Mouse (Mus musculus) small intestine, adult 2 months (tissue): ENCODE measurements around the gene Ablim1. TPM values are rescaled to one million over a fixed set of nuclear protein-coding genes. Genes with fewer than 3 reads are reported as not detected.

Experiments
- H3K27ac ChIP-seq: fragments of 200-500 bp; 2 replicates; pipeline ENCODE4 v1.5.1; 2012; ENCODE audit warnings: low read depth, low read length, control low read depth, inconsistent platforms; ENCODE audit not compliant: insufficient read depth
- H3K27me3 ChIP-seq: fragments of 200-500 bp; 2 replicates; pipeline ENCODE4 v1.6.1; 2012; ENCODE audit warnings: mild to moderate bottlenecking, moderate library complexity, low read length, inconsistent platforms; ENCODE audit not compliant: control insufficient read depth, insufficient read depth
- H3K36me3 ChIP-seq: fragments of 200-500 bp; 2 replicates; pipeline ENCODE4 v1.6.1; 2012; ENCODE audit warnings: mild to moderate bottlenecking, low read length, control low read depth, inconsistent platforms; ENCODE audit not compliant: control insufficient read depth, insufficient read depth
- H3K4me1 ChIP-seq: fragments of 200-500 bp; 2 replicates; pipeline ENCODE4 v1.6.1; 2012; ENCODE audit warnings: low read length, inconsistent platforms, mixed read lengths; ENCODE audit not compliant: control insufficient read depth, insufficient read depth, insufficient read length
- H3K4me3 ChIP-seq: fragments of 200-500 bp; 2 replicates; pipeline ENCODE4 v1.5.1; 2012; ENCODE audit warnings: low read depth, mild to moderate bottlenecking, control low read depth, inconsistent platforms, low read length, moderate library complexity
- CTCF ChIP-seq: fragments of 200-500 bp; IDR thresholded peaks from 2 replicates; pipeline ENCODE4 v1.5.1; 2012; ENCODE audit warnings: low read depth, mild to moderate bottlenecking, control low read depth, inconsistent platforms, low read length, moderate library complexity, mixed read lengths; ENCODE audit not compliant: insufficient replicate concordance, insufficient read length; ENCODE audit errors: extremely low read depth
- POLR2A ChIP-seq: fragments of 200-500 bp; IDR thresholded peaks from 2 replicates; pipeline ENCODE4 v1.6.1; 2012; ENCODE audit warnings: low read depth, mild to moderate bottlenecking, control low read depth, inconsistent platforms, low read length, moderate library complexity
- WGBS: fragments of 180-500 bp; shearing (Covaris S2); methylation state at CpG from one replicate; pipeline ENCODE4 v1.1.7; 2018; 5-methylcytosine and 5-hydroxymethylcytosine counted together
- polyA plus RNA-seq: library from polyadenylated mRNA; depleted of rRNA; stranded (reverse); fragments of >200 nt; gene quantifications from 2 replicates; pipeline ENCODE4 v1.2.3, GENCODE M21; 2012

Ablim1 gene
- polyA plus RNA-seq, 1 experiment, result 47.2 TPM

DNA sequence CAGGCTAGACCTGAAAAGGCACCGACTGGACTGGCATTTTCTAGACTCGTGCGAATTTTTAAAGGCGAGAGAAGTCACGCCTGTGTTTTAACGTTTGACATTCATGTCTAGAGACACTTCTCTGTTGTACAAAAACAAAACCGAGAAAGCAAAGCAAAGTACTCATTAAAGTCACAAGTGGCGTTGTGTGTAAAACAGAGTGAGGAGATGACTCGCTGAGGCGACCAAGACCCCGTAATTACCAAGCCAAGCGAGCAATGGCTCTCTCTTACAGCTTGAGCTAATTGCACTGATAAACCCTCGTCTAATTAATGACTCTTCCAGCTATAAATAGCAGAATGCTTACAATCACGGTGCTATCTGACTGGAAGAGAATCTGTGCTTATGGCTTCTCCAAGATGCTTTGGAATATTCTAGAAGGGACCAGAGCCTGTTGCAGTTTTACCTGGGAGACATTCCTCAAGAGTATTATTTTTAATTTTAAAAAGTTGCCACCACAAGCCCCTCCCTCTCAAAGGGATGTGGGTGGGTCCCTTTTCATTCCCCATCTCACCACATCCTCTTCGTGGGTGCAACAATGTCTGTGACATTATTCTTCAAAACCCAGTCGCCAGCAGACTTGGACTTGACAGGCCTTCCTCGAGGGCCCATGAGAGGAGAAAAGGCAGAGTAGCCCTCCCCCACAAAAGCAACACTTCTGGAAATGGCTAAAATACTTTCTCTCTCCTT lies 232.1 kb downstream of the Ablim1 start:
- WGBS, result 71% methylated on average over 17 of the region's 17 CpGs
- Histone ChIP-seq H3K27me3 (no peaks in the 10 kb centered on the region), H3K27ac (no peak overlapping the region), H3K4me1 (peaks cover 11% of the 10 kb centered on the region; the same call in 1 of the 2 replicates), H3K36me3 (peaks cover 11% of the 10 kb centered on the region; the same call in 1 of the 2 replicates), H3K4me3 (no peak overlapping the region)
- no peak for TF ChIP-seq POLR2A
- no peak for TF ChIP-seq CTCF

DNA sequence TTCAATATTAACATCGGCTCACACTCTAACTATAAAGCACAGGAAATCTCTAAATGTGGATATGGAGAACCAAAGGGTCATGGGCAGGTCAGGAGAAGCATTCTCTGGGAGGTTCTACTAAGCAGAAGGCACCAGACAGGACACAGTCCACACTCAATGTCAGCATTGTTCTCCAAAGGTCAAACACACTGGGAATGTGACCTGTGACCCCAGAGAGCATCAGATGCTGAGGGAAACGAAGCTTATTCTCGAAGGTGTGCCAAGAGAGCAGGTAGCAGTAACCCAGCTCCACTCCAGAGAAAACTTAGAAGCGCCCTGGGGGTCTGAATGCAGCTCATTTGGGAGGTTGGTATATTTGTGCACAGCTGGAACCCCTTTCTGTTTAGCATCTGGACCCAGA lies 233.2 kb downstream of the Ablim1 start:
- Histone ChIP-seq H3K4me1 (peaks cover 11% of the 10 kb centered on the region; the same call in 1 of the 2 replicates), H3K27ac (no peak overlapping the region), H3K4me3 (no peak overlapping the region), H3K27me3 (no peaks in the 10 kb centered on the region), H3K36me3 (peaks cover 12% of the 10 kb centered on the region)
- WGBS, result 77% methylated on average over 4 of the region's 4 CpGs
- TF ChIP-seq POLR2A (no peak), CTCF (no peak)

DNA sequence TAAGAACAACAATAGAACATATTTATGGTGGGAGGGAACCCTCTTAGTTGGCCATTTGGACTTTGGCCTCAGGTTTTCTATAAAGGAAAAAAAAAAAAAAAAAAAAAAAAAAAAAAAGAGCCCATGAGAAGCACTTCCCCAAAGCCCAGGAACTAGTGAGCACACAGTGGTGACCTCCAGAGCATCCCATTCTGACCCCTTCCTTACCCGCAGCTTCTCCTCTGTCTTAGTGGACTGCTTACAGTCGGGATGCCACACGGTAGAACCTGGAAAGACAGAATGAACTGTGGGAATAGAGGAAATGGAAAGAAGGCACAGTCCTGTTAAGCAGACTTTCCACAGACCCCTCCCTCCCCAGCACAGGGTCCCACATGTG lies 235.1 kb downstream of the Ablim1 start:
- TF ChIP-seq POLR2A, result no peak
- TF ChIP-seq CTCF, result no peak
- Histone ChIP-seq H3K36me3 (peaks cover 12% of the 10 kb centered on the region), H3K27me3 (no peaks in the 10 kb centered on the region)

DNA sequence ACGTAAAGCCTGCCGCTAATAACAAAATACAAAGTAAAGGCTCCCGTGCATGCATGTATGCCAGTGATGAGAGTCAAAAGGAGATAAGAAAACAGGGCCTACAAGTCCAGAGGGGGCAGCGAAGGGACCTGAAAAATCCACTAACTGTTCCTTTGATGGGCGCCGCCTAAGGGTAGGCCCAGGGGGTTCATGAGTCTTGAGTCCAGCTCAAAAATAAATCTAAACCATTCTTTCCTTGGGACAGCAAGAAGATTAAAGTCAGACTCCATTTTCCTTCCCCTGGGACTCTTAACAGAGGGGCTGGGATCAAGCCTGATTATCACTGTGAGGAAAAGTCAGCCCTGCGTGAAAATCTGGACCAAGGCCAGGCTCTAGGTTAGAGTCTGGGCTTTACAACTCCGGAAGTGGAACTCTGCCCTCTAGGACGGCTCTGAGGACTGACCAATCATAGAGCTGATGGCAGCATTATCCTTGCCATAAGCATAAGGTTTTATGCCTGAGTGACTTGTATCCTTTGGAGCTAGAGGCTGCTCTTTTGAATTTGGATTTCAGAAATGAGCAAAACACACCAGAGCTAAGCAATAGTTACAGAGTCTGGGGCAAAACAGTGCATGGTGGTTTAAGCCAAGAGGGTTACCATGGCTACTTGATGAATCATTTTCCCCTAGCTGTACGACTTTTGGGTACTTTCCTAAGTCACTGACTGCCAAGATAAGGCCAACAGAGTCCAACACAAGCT lies 235.7 kb downstream of the Ablim1 start:
- no peak for TF ChIP-seq POLR2A
- no peaks in the 10 kb centered on the region for H3K27me3 ChIP-seq
- peak overlapping the region; percentile 78 for H3K27ac ChIP-seq
- 47% methylated on average over 10 of the region's 10 CpGs for WGBS
- peaks cover 11% of the 10 kb centered on the region; the same call in 1 of the 2 replicates for H3K4me1 ChIP-seq
- H3K36me3 ChIP-seq, result peaks cover 12% of the 10 kb centered on the region
- H3K4me3 ChIP-seq, result no peak overlapping the region

More for the DNA sequence above, 235.1 kb downstream of the Ablim1 start:
- H3K4me3 ChIP-seq, result no peak overlapping the region
- WGBS, result 63% methylated on average over 3 of the region's 3 CpGs
- H3K27ac ChIP-seq, result peak overlapping the region; percentile 78
- H3K4me1 ChIP-seq, result peaks cover 11% of the 10 kb centered on the region; the same call in 1 of the 2 replicates

DNA sequence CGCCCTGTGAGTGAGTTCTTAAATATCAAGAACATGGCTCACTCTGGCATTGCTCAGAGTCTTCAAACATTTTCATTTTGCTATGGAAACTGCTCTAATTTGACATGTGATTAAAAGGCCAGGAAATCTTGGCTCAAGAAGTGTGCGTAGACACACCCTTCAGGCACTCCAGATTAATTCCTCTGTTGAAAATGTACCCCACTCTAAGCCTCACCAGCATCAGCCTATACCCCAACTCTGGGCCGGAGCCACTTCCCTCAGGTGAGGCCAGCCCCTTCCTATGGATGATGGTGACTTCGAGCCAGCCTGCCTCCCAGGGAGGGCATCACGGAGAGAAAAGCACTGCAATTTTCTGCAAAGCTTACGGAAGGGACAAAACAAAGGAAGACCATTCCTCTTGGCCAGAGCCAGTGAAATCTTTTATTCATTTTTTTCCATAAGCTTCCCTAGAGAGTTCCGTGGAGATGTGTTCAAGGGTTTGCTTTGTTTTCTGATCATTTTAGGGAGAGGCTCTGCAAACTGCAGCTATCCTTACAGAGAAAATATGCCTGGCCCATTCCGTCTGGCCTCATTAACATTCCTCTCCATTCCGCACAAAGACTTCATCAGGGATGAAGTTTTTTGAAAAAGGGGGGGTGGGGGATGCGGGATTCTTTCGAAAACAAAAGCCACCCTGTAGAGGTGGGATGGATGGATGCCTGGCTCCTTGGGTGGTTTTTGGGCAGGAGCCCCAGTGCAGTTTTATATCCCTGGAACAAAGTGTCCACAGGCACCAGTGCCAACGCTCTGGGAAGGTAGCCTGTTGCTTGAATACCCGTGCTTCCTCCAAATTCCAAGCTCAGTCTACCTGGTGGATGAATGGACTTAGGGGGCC lies 236.7 kb downstream of the Ablim1 start:
- 83% methylated on average over 13 of the region's 13 CpGs for WGBS
- H3K36me3 ChIP-seq, result peaks cover 9% of the 10 kb centered on the region

DNA sequence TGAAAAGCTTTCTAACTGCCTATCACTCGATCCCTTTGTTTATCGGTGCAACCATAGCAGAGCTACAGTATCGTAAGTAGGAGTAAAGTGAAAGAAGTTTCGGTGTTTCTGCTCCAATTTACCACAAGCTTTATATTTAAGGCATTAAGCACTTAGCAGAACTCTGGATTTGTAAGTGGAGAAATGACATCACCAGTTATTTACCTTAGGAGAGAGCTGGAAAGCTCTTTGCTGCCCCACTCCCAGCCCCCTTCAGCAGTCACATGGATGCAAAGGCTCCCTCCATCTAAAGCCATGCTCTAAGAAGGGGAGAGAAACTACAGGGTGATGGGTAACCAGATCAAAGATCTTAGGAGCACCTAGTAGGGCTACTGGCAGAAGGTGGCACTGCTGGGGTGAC lies 241.3 kb downstream of the Ablim1 start:
- H3K27ac ChIP-seq, result no peak overlapping the region
- no peak overlapping the region for H3K4me3 ChIP-seq

More for the DNA sequence above, 236.7 kb downstream of the Ablim1 start:
- Histone ChIP-seq H3K27me3 (no peaks in the 10 kb centered on the region), H3K27ac (peak overlapping the region; percentile 25; the same call in 1 of the 2 replicates), H3K4me1 (peaks cover 11% of the 10 kb centered on the region; the same call in 1 of the 2 replicates), H3K4me3 (no peak overlapping the region)
- TF ChIP-seq POLR2A (no peak), CTCF (no peak)

More for the DNA sequence above, 241.3 kb downstream of the Ablim1 start:
- TF ChIP-seq POLR2A, result no peak
- TF ChIP-seq CTCF, result no peak
- Histone ChIP-seq H3K27me3 (no peaks in the 10 kb centered on the region), H3K36me3 (peaks cover 8% of the 10 kb centered on the region), H3K4me1 (no peaks in the 10 kb centered on the region)
- WGBS, result 84% methylated on average over 4 of the region's 4 CpGs
